Mouse (Mus musculus) ovary, adult 18-20 months (tissue): Measurements from ENCODE around the gene Psd.
A peak's percentile ranks its signal among the peaks of the same experiment; 100 is the strongest.

ENCODE experiments used
- DNase-seq: peaks from one replicate; pipeline ENCODE4 v3.0.0; 2022; ENCODE audit warnings: low spot score, mixed read lengths

The Psd gene

DNA sequence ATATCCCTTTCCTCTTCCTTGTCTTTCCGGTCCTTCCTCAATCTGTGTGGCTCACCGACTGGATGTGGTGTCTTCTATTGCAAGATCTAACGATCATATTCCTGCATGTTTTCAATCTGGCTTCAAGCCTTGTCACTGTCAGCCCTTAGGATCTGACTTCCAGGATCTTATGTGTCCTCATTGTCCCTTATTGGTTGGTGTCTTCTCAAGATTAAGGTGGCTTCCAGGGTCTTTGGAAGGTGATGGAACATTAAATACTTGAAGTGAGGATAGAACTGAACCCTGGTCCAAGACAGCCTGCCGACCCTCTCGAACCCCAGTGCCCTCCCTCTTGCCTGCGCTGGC is 12.0 kb upstream of the Psd start:
- no peak for DNase-seq

DNA sequence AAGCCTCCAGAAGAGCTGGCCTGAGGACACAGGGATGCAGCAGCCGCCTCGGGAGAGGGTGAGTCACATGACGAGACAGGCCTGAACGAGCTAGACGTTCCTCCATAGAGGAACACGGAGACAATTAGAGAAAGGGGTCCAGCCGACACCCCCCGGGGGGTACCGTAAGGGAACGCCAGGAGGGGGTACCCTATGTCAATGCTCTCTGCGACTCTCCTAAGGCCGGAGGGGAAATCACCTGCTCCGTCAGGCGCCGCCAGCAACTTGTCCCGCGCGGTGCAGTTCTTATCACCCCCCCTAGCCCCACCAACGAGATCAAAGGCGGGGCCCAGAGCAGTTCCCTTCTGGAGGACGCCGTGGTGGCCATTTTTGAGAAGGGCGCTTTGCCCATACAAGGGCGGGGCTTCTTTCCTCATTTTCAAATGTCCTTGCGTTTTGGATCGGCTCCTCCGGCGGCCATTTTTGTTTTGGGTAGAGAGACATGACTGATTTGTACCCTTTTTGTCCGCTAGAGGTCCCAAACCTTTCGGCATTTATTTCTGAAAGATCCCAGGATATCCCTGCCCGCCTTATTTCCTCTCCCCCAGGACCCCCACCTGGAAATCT is 11.5 kb upstream of the Psd start, which contains the start of gene Cuedc2:
Cuedc2 (minus strand) TSS at position 372 of the 606 bp plus-strand sequence.
- peak; percentile 90 for DNase-seq

DNA sequence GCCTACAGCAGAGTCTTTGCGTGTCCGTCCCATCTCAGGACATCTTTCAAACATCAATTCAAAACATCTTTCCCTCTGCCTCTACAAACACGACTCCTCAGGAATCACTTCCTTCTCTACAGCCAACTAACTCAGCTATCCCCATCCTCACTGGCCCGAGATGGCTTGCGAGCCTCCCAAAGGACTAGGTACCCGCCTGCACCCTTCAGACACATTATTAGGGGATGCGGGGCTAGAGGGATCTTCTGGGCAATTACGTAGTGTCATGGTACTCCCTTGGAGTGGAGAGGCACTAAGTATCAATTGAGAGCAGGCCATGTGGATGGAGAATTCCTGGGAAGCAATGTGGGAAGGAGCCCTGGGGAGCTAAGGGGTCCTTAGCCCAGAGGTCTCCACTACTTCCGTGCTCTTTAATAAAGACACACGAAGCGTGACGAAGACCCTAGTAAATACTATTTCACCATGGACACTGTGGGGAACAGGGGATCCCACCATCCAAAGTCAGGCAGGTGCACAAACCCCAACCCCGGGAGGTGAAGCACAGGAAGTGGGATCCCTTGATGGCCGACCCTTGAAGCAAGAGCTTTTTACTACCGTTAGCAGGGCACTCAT is 10.9 kb upstream of the Psd start:
- no peak for DNase-seq

DNA sequence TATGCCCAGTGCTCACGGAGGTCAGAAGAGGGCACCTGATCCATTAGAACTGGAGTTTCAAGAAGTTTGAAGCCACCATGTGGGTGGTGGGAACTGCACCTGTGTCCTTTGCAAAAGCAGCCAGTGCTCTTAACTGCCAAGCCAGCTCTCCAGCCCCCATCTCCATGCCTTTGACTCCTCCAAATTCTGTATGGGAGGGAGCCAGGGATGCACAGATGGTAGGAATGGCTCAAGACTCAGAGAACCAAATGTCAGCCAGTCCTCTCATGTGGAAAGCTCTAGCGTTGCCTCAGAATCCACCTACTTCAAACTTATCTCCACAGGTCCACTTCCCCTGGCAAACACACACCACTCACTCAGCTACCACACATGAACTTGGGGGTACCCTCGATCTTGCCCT is 7.0 kb upstream of the Psd start:
- DNase-seq: no peak

DNA sequence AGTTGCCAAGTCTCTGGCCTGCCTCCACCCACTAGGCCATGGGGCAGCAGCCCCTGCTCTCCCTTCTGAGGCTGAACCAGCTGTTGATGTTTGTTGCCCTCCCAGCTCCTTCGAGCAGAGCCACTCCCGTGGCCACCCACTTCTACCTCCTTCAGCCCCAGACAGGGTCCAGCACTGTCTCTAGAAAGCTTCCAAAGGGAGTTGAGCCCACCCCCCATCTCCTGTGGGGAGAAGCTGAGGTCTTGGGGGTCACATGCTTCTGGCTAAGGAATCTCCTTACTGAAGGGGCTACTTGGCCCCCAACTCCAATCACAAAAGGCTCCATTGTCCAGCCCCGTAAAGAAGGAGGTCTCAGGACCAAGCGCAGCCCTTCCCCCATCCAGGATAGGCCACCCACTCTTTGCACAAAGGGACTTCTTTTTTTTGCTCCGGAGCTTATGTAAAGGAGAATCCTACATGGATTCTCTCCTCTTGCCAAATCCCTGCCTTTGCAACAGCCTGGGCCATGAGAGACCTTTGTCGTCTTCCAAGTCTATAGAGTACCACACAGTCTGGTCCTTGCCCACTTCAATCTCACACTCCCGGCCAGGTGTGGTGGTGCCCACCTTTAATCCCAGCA is 5.9 kb upstream of the Psd start:
- DNase-seq: no peak

DNA sequence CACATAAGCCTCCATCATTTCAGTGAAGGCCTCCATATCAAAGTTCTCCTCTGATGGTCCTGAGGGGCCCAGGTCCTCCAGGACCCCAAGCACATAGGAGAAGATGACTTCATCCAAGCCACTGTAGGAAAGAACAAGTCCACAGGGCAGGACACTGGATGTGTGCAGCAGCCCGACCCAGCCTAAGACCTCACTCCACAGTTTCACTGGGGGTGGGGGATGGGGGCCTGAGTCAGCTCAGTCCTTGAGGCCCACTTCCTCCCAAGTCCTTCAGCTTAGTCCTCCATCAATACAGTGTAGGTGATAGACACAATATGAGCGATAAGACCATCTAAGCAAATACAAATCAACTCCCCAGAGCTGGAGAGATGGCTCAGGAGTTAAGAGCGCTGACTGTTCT is 5.0 kb upstream of the Psd start:
- no peak for DNase-seq

DNA sequence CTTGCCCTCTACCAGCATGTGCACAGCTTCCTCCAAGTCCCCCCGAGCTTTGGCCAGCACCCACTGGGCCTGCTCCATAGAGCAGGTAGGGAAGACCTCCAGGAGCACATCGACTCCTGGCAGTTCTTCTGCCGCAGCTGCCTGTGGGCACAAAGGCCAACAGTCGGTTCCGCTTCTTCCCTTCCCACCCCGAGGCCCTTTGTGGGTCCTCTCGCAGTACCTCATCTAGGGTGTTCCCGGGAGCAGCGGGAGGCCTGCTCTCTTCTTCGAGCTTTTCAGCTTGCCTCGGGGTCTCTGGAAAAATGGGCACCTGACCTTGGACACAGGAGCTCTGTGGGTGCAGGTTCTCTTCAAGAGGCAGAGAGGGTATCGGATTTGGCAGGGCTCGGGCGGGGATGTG is 4.4 kb upstream of the Psd start:
- DNase-seq: no peak

DNA sequence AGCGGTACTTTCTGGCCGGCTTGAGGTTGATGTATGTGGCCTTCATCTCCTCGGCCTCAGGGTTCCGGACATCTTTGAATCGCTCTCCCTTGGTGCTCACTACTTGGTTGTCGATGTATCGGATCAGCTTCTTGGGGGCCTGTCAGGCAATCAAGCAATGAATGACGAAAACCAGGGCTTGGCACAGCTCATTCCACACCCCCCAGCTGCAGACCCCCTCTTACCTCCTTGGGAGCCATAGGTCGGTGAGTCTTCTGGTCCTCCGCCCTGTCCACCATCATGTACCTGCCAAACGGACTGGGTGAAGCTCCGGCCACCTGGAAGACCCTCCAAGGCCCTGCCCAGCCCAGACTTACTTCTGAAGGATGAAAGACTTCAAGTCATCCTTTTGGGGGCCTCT is 3.7 kb upstream of the Psd start:
- DNase-seq: no peak

DNA sequence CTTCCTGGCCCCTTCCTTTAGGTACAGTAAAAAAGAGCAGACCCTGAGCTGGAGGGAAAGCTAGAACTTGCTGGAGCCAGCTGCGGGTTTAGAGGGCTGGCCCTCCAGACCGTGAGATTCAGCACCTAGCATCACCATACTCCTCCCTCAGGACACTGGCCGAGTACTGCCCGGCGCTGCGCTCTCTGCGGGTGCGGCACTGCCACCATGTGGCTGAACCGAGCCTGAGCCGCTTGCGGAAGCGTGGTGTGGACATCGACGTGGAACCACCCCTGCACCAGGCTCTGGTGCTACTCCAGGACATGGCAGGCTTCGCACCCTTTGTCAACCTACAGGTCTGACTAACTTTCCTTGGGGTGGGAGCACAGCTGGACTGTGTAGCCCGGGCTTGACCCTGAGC is 3.0 kb upstream of the Psd start:
- DNase-seq: peak; percentile 71

DNA sequence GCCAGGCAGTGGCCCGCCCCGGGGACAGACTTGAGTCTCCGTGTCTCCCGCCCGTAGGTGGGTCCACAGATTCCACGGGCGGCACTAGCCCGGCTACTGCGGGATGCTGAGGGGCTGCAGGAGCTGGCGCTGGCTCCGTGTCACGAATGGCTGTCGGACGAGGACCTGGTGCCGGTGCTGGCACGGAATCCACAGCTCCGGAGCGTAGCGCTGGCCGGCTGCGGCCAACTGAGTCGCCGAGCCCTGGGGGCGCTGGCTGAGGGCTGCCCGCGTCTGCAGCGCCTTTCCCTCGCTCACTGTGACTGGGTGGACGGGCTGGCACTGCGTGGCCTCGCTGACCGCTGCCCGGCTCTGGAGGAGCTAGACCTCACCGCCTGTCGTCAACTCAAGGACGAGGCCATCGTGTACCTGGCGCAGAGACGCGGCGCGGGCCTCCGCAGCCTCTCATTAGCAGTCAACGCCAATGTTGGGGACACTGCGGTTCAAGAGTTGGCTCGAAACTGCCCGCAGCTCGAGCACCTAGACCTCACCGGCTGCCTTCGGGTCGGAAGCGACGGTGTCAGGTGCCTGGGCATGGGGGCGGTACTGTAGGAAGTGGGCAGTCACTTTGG is 2.2 kb upstream of the Psd start:
- no peak for DNase-seq

DNA sequence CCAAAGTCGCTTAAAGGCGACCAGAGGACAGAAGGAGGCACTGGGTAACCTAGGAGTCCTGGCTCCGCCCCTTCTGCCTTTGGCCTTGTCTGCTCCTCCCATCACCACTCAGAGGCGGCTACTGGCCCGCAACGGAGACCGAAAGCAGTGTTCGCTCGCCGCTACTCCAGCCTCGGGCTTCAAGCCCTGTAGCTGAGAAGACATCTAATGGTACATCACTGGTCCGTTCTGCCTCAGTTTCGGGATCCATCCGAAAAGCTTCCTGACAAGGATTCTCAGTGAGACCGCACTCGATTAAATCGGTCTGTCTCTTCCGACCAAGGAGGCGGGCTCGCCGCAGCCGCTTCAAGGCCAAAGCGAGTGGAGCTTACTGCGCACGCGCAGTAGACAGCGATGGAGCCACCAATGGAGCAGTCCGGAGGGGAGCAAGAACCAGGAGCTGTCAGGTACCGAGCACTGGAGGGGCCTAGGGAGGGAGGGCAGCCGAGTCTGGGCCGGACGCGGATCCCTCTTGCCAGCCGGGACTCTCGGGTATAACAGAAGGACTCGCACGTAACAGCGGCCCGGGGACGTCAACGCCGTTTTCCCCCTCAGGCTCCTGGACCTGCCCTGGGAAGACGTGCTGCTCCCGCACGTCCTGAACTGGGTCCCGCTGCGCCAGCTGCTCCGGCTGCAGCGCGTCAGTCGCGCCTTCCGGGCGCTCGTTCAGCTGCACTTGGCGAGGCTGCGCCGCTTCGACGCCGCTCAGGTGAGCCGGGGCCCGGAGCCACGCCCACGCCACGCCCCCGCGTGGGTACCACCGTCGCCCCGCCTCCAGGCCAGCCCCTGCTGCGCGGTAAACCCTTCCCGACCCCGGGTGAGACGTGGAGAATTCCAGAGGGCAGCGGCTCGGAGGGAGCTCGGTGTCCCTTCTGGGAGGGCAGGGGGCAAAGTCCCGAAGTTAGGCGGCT is 1.4 kb upstream of the Psd start, which contains the start of gene Fbxl15:
Fbxl15 (plus strand) TSS at position 104 of the 950 bp plus-strand sequence.
- DNase-seq: peak; percentile 93

DNA sequence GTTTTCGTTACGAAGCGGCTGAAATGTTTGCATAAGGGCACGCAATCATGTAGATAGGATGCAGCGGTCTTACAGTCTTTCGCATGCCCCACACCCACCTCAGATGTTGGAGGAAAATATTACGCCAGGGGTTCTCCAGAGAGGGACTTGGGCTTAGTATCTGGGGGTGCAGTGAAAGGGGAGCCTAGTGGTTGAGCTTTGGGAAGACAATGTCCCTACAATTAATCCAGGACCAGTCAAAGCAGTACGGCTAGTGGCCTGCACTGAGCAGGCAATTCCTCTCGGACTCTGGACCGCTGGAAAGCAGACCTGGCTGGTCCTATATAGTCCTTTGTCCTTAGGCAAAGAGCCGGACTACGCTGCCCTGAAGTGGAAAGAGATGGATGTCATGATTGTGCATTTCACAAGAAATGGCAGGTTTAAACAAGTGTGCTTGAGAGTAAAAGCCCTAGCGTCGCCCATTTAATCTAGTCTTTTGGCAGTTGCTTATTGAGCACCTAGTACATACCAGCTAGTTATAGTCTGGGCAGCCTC is 642 bp upstream of the Psd start:
- no peak for DNase-seq

DNA sequence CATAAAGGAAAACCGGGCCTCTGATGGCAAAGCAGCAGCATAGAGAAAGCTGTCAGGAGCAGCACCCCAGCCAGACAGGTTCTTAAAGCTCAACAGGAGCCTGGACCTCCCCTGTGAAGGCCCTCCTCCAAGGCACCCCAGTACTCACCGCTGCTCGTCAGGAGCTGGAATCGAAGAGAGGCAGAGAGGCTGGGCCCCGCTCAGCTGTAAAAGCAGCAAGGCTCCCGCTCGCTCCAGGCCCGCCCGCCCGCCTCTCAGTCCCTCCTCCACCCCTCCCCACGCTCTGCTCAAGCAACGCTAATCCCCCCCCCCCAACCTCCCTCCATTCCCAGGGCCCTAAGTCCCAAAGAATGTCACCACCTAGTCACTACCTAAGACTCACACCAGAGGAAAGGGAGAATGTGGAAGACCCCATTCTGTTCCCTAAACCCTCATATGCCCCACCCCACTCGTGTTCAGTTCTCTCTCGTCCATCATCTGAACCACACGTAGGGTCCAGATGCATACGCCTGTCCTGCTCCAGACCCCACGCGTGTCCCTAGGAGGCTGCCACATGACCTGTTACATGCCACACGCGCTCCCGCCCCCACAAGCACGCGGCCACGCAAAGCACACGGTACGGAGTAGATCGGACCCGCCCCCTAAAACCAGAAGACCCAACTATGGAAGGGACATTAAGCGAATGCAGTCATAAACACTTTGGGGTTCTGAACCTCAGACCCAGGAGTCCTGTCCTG is 769 bp downstream of the Psd start:
- DNase-seq: no peak

DNA sequence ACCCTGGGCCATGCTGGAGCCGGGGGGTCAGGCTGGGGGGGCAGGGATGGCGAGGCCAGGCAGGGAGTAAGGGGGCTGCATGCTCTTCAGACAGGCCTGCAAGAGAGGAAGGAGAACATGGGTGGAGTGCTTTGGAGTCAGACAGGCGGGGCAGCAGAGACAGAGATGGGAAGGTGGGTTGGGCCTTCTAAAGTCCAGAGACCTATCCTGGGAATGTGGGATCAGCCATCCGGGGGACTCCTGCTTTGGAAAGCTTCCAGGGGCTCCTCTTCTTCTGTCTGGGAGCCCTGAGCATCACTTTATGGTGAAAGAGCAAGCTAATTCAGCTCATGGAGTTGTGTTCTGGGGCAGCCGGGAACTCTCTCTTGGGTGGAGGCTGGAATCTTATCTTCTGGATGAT is 2.0 kb downstream of the Psd start:
- DNase-seq: no peak

DNA sequence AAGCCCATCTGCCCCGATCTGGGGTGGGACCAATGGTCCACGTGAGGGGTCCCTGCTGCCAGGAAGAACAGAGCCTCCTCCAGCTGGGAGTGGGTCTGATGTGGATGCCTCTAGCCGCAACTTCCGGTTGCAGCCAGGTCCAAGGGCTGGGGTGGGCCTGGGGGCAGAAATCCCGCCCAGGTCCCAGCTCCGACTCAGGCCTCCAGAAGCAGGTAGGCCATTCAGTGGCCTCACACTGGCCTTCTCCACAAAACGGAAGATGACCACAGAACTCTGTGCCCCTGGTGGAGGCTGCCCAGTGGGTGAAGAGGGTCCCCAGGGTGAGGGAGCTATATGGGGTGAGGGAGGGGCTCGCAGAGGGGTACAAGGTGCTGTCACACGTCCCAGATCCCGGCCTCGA is 2.6 kb downstream of the Psd start:
- no peak for DNase-seq

DNA sequence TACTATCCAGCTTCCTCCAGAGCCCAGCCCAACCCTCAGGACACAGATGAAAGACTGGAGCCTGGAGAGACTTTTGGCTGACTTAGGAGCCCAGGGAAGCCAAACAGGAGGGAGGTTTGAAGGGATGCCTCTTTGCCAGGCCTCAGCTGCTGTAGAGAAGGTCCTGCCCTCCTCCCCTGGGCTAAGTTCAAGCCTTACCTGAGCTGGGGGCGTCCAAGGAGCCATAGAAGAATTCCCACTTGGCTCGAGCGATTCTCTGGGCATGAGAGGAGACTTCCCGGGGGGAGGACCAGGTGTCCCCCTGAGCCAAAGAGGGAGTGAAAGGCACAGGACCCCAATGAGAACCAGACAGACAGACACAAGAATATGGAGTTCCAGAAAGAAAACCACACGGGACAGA is 3.2 kb downstream of the Psd start:
- no peak for DNase-seq

DNA sequence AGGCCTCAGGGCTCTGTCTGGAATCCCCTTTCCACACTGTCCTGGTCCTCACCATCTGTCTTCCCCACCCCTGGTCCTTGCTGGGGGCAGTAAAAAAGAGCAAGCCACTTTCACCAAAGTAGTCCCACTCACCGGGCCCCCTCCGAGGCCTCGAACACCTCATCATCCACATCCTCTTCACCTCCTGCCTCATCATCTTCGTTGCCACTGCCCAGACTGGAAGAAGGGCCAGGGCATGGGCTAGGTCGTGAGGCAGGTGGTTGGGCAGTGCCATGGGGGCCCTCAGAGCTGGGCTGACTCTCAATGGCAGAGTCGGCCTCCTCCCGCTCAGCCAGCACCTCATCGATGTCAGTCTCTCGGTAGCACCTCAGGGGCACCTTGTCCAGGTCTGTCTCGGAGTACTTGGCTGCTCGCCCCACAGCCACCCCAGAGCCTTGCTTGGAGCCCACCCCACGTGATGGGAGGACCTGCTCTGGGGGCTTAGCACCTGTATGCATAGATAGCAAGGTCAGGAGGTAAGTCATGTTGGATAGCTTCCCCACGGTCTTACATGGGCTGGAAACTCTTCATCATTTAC is 3.9 kb downstream of the Psd start:
- no peak for DNase-seq

DNA sequence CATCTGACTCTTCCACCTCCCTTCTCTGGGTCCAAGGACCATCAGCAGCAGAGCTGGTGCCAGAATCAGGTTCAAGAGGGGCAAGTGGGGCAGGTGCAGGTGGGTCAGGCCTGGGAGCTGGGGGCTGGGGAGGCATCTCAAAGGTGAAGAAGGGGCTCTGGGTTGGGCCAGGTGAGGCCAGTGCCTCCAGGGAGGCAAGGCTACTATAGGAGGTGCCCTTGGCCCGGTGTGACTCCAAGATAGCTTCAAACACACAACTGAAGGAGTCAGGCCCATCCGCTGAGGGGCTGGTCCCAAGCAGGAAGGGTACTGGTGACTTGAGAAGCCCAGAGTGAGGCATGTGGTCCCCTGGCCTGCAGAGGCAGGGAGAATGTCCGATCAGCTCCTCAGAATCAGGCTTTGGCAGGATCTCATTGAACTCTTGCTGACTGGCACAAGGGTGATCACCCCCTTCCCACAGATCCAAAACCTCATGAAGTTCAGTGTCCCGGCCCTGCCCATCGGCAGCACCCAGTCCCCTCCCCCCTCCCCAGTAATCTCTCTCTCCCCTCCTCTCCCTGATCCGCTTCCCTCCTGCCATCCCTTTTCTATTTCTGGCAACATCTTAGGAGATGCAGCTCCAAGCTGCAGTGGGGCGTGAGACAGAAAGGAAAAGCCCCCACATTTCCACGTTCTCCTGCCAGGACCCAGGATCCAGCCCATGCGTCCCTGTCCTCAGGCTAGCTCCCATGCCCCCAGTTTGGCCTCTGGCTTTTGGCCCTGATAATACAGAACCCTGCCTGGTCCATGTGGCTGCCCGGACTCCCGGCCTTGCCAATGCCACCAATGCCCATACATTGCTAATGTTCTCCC is 4.6 kb downstream of the Psd start:
- DNase-seq: no peak

DNA sequence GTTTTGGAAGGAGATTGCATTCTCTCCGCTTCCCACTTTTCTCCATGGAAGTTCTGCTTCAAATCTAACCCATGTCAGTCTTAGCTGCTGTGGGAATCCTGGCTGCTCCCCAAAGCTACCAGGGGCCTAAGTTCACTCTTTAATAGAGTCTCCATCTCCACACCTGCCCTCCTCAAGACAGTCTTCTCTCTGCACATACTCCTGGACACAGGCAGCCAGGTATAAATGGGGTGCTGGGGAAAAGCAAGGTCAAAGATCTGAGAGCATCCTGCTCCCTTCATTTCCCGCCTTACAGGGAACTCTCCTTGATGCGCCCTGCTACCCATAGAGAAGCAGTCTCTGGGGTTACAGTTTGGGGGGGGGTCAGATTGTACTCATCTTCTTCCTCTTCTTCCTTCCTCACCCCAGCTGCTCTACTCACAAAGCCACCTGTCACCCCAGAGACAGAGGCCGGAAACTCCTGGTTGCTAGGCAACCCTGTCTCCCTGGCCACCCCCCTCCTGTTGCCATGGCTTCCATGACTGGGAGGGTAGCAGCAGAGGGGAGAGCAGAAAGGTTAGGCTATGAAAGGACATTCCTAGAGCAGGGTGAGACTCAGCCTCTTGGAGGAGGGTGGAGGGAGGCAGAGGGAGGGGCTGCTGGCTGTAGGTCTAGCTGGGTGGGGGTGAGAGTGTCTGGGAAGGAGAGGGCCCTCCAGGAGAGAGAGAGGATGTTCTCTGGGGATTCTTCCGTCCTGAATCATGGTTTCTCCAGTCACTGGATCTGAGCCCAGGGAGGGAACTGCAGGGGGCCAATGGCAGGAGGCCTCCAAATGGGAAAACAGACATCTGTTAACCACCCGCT is 5.6 kb downstream of the Psd start:
- no peak for DNase-seq
